Mouse (Mus musculus): ENCODE measurements around the gene 9930111J21Rik2. TPM values are rescaled to one million over a fixed set of nuclear protein-coding genes. Genes with fewer than 3 reads are reported as not detected.
"Not testable (repeated sequence)": the region's sequence is repeated elsewhere in the genome, so short reads cannot be mapped to it uniquely, and the experiment has no call there.

Gene 9930111J21Rik2
- polyA plus RNA-seq, 1 experiment from 2014 or later: 0.22 TPM

DNA sequence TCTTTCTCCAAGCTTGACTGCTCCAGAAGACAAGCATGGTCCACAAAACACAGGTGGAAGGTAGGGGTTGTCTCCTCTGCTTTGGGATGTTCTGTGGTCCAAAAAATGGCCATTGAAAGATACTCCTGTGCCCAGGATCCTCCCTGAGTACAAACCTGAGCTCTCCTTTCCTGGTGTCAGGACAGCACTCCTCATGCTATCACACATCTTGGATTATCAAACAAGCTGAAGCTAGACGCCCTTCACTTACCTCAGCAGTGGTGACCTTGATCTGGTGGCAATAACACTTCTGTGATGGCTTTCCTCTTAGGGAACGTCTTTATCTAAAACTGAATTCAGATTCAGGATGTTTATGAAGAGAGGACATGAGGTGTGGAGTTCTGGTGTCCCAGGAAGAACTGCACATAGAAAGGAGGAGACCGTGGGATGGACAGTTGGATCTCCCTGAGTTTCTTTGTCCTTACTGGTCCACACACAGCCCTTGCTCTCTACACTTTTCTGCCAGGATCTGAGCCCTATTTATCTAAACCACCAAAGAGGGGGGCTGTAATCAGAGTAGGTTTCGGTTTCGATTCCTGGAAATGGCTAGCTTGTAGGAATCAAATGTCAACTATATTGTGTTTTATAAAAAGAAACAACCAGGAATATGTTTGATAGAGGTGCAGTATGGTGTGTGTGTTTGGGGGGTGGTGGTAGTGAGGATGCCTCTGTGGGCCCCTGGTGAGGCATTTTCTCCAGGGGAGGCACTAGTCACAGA is 12.8 kb upstream of the 9930111J21Rik2 start, which contains the start of gene Tgtp2:
Gene Tgtp2 (minus strand): TSS at position 494 of the 757 bp plus-strand sequence.
- not testable (repeated sequence) for H3K4me3 ChIP-seq; H3K9me3 ChIP-seq (replicated peaks); H3K4me2 ChIP-seq (replicated peaks); H3K27ac ChIP-seq; H3K36me3 ChIP-seq; H3K27me3 ChIP-seq; H3K4me1 ChIP-seq; H3K9ac ChIP-seq; ATAC-seq (ENCODE audit: low FRiP score)
- WGBS: 84% methylated on average over 5 of the region's 5 CpGs

DNA sequence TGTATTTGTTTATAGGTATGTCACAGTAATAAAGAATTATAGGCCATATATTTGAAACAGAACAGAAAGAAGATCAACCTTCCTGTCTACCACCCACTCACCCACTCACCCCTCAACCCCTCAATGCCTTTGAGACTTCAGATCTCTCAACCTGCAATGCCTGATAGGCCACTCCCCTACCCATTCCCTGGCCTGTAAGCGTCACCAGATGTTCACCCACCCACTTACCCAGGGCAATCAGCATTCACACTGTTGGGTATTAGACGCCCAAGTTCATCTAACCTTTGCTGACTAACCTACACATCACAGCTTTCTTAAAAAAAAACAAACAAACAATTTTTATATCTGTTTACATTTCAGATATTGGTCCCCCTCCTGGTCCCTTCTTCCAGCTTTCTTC is 10.8 kb upstream of the 9930111J21Rik2 start:
- H3K27me3 ChIP-seq; H3K27ac ChIP-seq; H3K9me3 ChIP-seq (replicated peaks); H3K9ac ChIP-seq; H3K36me3 ChIP-seq; ATAC-seq (ENCODE audit: low FRiP score); H3K4me3 ChIP-seq; H3K4me2 ChIP-seq (replicated peaks); H3K4me1 ChIP-seq: not testable (repeated sequence)
- WGBS: 75% methylated on average over 2 of the region's 2 CpGs

DNA sequence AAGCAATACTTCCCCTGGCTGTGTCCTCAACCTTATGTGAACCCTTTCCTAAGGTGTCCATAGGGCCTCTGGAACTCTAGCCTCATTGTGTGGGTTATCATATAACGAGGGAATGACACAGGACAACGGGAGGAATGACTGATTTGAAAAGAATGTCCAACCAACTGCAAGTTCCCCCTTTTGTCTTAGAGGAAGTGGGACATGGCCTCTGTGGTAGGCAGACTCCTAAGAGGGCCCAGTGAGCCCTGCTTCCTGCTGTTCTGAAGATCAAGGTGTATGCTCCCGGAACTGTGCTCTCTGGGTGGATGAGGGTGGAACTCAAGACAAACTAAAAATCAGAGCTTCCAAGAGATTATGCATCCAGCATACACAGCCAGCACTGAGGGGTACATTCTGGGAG is 9.0 kb upstream of the 9930111J21Rik2 start:
- ATAC-seq (ENCODE audit: low FRiP score); H3K4me1 ChIP-seq; H3K9ac ChIP-seq; H3K27me3 ChIP-seq; H3K9me3 ChIP-seq (replicated peaks); H3K4me3 ChIP-seq; H3K27ac ChIP-seq; H3K4me2 ChIP-seq (replicated peaks); H3K36me3 ChIP-seq: not testable (repeated sequence)
- WGBS: 49% methylated on average over 2 of the region's 3 CpGs

DNA sequence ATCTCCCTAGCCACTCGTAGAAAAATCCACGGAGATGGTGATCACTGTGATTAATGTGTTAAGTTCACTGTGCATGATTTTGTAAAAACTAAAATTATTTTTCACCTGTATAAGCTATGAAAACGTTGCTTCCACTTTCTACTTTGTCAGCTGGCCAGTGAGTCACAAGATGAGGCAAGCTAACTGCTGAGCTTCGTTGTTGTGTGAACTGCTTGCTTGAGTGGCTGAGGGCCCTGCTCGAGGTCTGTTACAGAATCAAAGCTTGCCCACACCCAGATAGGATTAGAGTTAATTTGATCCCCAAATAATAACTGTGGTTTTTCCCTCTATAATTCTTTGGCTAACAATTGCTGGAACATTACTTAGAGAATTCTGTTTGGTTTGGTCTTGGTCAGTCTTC is 852 bp upstream of the 9930111J21Rik2 start:
- H3K9me3 ChIP-seq (replicated peaks); H3K4me3 ChIP-seq; H3K4me1 ChIP-seq; H3K27ac ChIP-seq; ATAC-seq (ENCODE audit: low FRiP score); H3K36me3 ChIP-seq; H3K9ac ChIP-seq; H3K27me3 ChIP-seq; H3K4me2 ChIP-seq (replicated peaks): not testable (repeated sequence)
- WGBS: no CpG with 5 or more reads among the region's 5 CpGs

DNA sequence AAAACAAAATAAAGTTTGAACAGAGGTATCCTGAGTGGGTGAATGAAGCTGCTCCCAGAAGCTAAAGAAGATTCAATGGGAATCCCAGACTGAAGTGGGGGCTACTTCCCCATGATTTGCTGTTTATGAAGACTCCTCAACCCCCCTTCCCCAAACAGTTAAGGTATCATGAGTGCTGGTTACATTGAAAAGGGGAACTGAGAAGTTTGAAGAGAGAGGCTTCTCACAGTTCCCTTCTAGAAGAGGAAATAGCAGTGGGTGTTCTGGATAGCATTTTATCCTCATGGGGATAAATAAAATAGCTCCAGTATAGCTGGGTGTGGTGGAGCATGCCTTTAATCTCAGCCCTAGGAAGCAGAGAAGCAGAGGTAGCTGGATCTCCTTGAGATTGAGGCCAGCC is 978 bp downstream of the 9930111J21Rik2 start:
- H3K9me3 ChIP-seq (replicated peaks); ATAC-seq (ENCODE audit: low FRiP score); H3K27ac ChIP-seq; H3K4me3 ChIP-seq; H3K27me3 ChIP-seq; H3K9ac ChIP-seq; H3K36me3 ChIP-seq; H3K4me1 ChIP-seq; H3K4me2 ChIP-seq (replicated peaks): not testable (repeated sequence)

DNA sequence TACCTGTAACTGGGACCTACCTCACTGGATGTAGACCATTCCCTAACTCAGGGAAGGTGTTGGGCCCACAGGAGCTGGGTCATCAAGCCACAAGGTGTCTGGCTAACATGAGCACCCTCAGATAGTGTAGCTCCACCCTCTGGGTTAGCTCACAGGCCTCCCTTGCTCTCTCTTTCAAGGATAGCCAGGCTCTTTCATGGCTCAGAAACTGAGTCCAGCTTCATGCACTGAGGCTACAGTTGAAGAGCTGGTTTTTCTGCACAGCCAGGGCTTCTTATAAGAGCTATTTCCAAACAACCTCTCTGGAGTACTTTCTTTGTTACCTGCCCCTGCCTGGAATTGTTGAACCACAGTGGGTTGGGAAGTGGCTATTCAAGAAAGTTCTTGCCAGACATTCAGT is 39.0 kb downstream of the 9930111J21Rik2 start:
- H3K4me2 ChIP-seq (replicated peaks); H3K27me3 ChIP-seq; H3K4me3 ChIP-seq; H3K36me3 ChIP-seq; H3K4me1 ChIP-seq; H3K27ac ChIP-seq; H3K9me3 ChIP-seq (replicated peaks); ATAC-seq (ENCODE audit: low FRiP score); H3K9ac ChIP-seq: not testable (repeated sequence)

DNA sequence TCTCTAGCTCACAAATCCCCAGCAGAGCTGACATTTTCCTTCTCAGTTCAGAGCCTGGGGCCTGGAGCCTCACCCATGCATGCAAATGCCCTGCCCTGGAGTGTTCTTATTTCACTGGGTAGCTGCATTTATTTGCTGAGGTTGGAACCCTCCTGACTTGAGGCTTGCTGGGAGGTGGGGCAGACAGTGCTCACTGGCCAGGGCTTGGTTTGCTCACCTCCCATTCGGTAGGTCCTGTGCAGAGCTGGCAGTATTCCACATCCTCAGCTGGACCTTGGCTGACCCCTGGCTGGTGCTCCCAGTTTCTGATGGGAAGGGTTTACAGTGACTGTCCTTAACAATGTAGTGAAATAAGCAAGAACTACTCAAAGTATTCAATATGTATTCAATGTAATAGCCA is 44.3 kb downstream of the 9930111J21Rik2 start:
- H3K4me2 ChIP-seq (replicated peaks); H3K27ac ChIP-seq; H3K9me3 ChIP-seq (replicated peaks); H3K4me3 ChIP-seq; H3K36me3 ChIP-seq; H3K9ac ChIP-seq; H3K4me1 ChIP-seq; ATAC-seq (ENCODE audit: low FRiP score); H3K27me3 ChIP-seq: not testable (repeated sequence)
- 57% methylated on average over 1 of the region's 1 CpGs for WGBS

DNA sequence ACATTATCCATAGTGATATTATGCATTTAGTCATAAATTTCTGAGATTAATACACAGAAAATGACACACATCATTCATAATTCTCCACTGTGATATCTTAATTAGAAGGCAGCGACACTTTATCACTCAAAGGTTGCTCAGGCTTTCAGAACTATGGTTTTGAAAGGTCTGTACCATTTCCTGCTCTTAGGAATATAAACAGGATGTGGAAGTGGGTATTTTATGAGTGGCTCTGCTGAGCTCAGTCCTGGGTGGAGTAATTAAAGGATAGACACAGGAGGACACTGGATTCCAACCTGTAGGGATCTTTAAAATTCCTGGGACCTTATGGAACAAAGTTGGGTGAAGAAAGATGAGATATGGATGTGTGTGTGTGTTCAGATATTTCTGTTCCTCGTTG is 44.7 kb downstream of the 9930111J21Rik2 start:
- not testable (repeated sequence) for H3K27me3 ChIP-seq; H3K27ac ChIP-seq; H3K9ac ChIP-seq; H3K4me1 ChIP-seq; H3K4me3 ChIP-seq; H3K4me2 ChIP-seq (replicated peaks); H3K9me3 ChIP-seq (replicated peaks); H3K36me3 ChIP-seq; ATAC-seq (ENCODE audit: low FRiP score)
- 80% methylated on average over 2 of the region's 2 CpGs for WGBS

DNA sequence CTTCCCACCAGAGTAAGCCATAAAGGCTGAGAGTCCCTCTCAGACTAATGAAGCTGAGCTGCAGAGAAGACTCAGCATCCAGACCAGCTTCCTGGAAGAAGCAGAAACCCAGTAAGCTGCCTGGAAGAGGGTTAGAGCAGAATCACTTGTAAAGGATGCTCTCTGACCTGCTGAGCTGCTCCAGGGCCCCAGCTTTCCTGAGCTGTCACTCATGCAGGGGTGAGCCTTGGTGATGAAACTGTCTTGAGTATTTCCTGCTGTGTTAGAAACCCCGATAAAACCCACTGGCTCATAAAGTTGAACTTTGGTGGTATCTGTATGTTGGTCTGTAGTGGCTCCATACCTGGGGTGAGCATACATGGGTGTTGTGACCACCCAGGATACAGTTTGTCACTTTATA is 50.6 kb downstream of the 9930111J21Rik2 start:
- H3K9me3 ChIP-seq (replicated peaks); H3K27ac ChIP-seq; H3K27me3 ChIP-seq; H3K4me1 ChIP-seq; H3K36me3 ChIP-seq; ATAC-seq (ENCODE audit: low FRiP score); H3K4me2 ChIP-seq (replicated peaks); H3K9ac ChIP-seq; H3K4me3 ChIP-seq: not testable (repeated sequence)
- WGBS: 71% methylated on average over 1 of the region's 1 CpGs

DNA sequence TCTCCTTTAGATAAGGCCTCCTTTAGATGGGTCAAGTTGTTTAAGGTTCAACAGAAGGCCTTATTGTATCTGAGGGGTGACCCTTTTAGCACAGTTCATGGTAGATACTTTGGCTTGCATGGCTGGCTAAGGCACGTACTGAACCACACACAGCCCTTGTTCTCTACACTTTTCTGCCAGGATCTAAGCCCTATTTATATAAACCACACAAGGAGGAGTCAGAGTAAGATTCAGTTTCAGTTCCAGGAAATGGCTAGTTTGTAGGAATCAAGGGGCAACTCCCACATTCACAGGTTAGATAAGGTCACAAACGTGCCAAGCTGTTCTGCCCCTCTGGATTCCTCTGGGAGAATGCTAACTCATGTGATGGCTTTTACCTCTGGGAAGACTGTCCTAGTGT is 57.0 kb downstream of the 9930111J21Rik2 start, which contains the start of gene Tgtp1:
Gene Tgtp1 (minus strand): TSS at position 155 of the 400 bp plus-strand sequence.
- H3K9me3 ChIP-seq (replicated peaks); H3K4me3 ChIP-seq; H3K27ac ChIP-seq; H3K36me3 ChIP-seq; H3K27me3 ChIP-seq; H3K4me2 ChIP-seq (replicated peaks); ATAC-seq (ENCODE audit: low FRiP score); H3K4me1 ChIP-seq; H3K9ac ChIP-seq: not testable (repeated sequence)
- 63% methylated on average over 2 of the region's 2 CpGs for WGBS

DNA sequence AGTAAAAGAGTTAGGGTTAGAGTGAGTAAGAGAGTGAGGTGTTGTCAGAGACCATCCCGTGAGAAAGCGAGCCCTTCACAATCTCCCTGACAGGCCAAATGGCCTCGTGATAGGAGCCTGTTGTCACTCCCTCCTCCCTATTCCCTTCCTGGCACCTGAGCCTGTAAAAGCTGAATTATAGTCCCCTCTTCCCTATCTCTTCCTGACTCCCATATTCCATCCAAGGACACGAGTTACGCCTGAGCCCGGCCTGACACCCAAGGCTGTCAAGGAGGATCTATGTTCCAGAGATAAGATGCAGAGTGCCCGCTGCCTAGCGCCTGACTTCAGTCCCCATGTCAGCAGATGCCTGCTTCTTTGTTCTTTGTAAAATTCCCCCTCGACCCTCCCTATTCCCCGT is 57.7 kb downstream of the 9930111J21Rik2 start:
- H3K4me1 ChIP-seq; H3K27me3 ChIP-seq; H3K27ac ChIP-seq; H3K4me3 ChIP-seq; H3K9me3 ChIP-seq (replicated peaks); H3K36me3 ChIP-seq; H3K4me2 ChIP-seq (replicated peaks); H3K9ac ChIP-seq; ATAC-seq (ENCODE audit: low FRiP score): not testable (repeated sequence)
- 59% methylated on average over 10 of the region's 10 CpGs for WGBS

DNA sequence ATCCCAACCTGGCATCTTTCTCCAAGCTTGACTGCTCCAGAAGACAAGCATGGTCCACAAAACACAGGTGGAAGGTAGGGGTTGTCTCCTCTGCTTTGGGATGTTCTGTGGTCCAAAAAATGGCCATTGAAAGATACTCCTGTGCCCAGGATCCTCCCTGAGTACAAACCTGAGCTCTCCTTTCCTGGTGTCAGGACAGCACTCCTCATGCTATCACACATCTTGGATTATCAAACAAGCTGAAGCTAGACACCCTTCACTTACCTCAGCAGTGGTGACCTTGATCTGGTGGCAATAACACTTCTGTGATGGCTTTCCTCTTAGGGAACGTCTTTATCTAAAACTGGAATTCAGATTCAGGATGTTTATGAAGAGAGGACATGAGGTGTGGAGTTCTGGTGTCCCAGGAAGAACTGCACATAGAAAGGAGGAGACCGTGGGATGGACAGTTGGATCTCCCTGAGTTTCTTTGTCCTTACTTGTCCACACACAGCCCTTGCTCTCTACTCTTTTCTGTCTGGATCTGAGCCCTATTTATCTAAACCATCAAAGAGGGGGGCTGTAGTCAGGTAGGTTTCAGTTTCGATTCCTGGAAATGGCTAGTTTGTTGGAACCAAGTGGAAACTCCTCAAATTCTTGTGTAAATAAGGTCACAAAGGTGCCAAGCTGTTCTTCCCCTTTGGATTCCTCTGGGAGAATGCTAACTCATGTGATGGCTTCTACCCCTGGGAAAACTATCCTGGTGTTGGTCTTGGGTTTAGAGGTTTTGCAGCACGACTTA is 59.1 kb downstream of the 9930111J21Rik2 start, which contains the start of gene Gm12185:
Gene Gm12185 (minus strand): TSS at position 487 of the 781 bp plus-strand sequence.
- 69% methylated on average over 4 of the region's 4 CpGs for WGBS
- not testable (repeated sequence) for H3K27ac ChIP-seq; H3K27me3 ChIP-seq; H3K4me2 ChIP-seq (replicated peaks); H3K4me3 ChIP-seq; H3K9me3 ChIP-seq (replicated peaks); H3K4me1 ChIP-seq; ATAC-seq (ENCODE audit: low FRiP score); H3K9ac ChIP-seq; H3K36me3 ChIP-seq

DNA sequence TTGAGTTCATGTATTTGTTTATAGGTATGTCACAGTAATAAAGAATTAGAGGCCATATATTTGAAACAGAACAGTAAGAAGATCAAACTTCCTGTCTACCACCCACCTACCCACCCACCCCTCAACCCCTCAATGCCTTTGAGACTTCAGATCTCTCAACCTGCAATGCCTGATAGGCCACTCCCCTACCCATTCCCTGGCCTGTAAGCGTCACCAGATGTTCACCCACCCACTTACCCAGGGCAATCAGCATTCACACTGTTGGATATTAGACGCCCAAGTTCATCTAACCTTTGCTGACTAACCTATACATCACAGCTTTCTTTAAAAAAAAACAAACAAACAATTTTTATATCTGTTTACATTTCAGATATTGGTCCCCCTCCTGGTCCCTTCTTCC is 61.1 kb downstream of the 9930111J21Rik2 start:
- not testable (repeated sequence) for H3K4me1 ChIP-seq; ATAC-seq (ENCODE audit: low FRiP score); H3K4me2 ChIP-seq (replicated peaks); H3K27ac ChIP-seq; H3K9ac ChIP-seq; H3K9me3 ChIP-seq (replicated peaks); H3K27me3 ChIP-seq; H3K4me3 ChIP-seq; H3K36me3 ChIP-seq
- 81% methylated on average over 2 of the region's 2 CpGs for WGBS

Data from hindbrain, embryonic 12.5 days (tissue).